Mouse (Mus musculus) intestine, postnatal 0 days (tissue): ENCODE data around the gene Moap1. TPM values are rescaled to one million over a fixed set of nuclear protein-coding genes. Genes with fewer than 3 reads are reported as not detected.
A peak's percentile ranks its signal among the peaks of the same experiment; 100 is the strongest.

Source experiments
- ATAC-seq: fragments of 200-750 bp; cut with Nextera tagmentation; 2 replicates; pipeline ENCODE4 v1.8.0; 2017; ENCODE audit warnings: mild to moderate bottlenecking, moderate TSS enrichment, moderate library complexity
- H3K27ac ChIP-seq: fragments of 300-500 bp; sonication (generic); 2 replicates; pipeline ENCODE4 v1.5.1; 2014; ENCODE audit warnings: mild to moderate bottlenecking, low read depth, low read length, moderate library complexity
- H3K27me3 ChIP-seq: fragments of 300-500 bp; sonication (generic); replicated peaks from 2 replicates; pipeline ENCODE4 v1.6.1; 2014; ENCODE audit warnings: low read length, mixed read lengths; ENCODE audit not compliant: control insufficient read depth, insufficient read depth
- H3K36me3 ChIP-seq: fragments of 300-500 bp; sonication (generic); 2 replicates; pipeline ENCODE4 v1.6.1; 2014; ENCODE audit warnings: mild to moderate bottlenecking, moderate library complexity; ENCODE audit not compliant: control insufficient read depth, insufficient read depth
- H3K4me1 ChIP-seq: fragments of 300-500 bp; sonication (generic); replicated peaks from 2 replicates; pipeline ENCODE4 v1.6.1; 2014; ENCODE audit warnings: antibody characterized with exemption, low read length, mixed read lengths; ENCODE audit not compliant: control insufficient read depth, insufficient read depth
- H3K4me2 ChIP-seq: fragments of 300-500 bp; sonication (generic); replicated peaks from 2 replicates; pipeline ENCODE4 v1.6.1; 2014; ENCODE audit warnings: low read depth, mild to moderate bottlenecking, moderate library complexity
- H3K4me3 ChIP-seq: fragments of 300-500 bp; sonication (generic); 2 replicates; pipeline ENCODE4 v1.5.1; 2014; ENCODE audit warnings: low read depth, low read length
- H3K9ac ChIP-seq: fragments of 300-500 bp; sonication (generic); 2 replicates; pipeline ENCODE4 v1.6.1; 2014; ENCODE audit warnings: mild to moderate bottlenecking, low read depth, low read length
- H3K9me3 ChIP-seq: fragments of 300-500 bp; sonication (generic); 2 replicates; pipeline ENCODE4 v1.6.1; 2016; ENCODE audit warnings: mixed run types; ENCODE audit not compliant: control insufficient read depth
- CTCF ChIP-seq: sonication (generic); IDR thresholded peaks from 2 replicates; pipeline ENCODE4 v1.5.1; 2016; ENCODE audit warnings: low read depth, mild to moderate bottlenecking, control low read depth, antibody characterized with exemption, moderate library complexity
- WGBS: fragments of 180-500 bp; shearing (Covaris S2); extraction: QIAGEN DNeasy Blood & Tissue Kit; methylation state at CpG from one replicate; pipeline ENCODE4 v1.1.7; 2014; 5-methylcytosine and 5-hydroxymethylcytosine counted together
- polyA plus RNA-seq: library from polyadenylated mRNA; unstranded; fragments of >200 nt; fragmentation: Nextera tagmentation; extraction: Ambion mirVana; gene quantifications from 2 replicates; pipeline ENCODE4 v1.2.1, GENCODE M21; 2015

Moap1 gene
- polyA plus RNA-seq, 1 experiment from 2014 or later, result 12.2 TPM

GRCm38 (mm10) chr12:102709896-102710295, 33.6 kb downstream of the Moap1 start:
- no peak overlapping the region for H3K9ac ChIP-seq
- H3K27me3 ChIP-seq, result no peaks in the 10 kb centered on the region
- H3K27ac ChIP-seq, result no peak overlapping the region
- no peak overlapping the region for H3K4me3 ChIP-seq
- H3K36me3 ChIP-seq, result no peaks in the 10 kb centered on the region
- H3K4me1 ChIP-seq, result peaks cover 11% of the 10 kb centered on the region
- WGBS, result 79% methylated on average over 5 of the region's 5 CpGs
- H3K9me3 ChIP-seq, result no peaks in the 10 kb centered on the region
- no peak for ATAC-seq
- TF ChIP-seq CTCF, result no peak
- no peak overlapping the region for H3K4me2 ChIP-seq

- ATAC-seq, result peak; percentile 64
- peak overlapping the region; percentile 86 for H3K27ac ChIP-seq
- no peak overlapping the region for H3K9ac ChIP-seq
- TF ChIP-seq CTCF, result peak; percentile 71
- H3K4me2 ChIP-seq, result peak overlapping the region; percentile 3
- no peak overlapping the region for H3K4me3 ChIP-seq
- H3K36me3 ChIP-seq, result no peaks in the 10 kb centered on the region
- H3K9me3 ChIP-seq, result no peaks in the 10 kb centered on the region
- H3K27me3 ChIP-seq, result no peaks in the 10 kb centered on the region
- WGBS, result 42% methylated on average over 11 of the region's 11 CpGs
- peaks cover 11% of the 10 kb centered on the region for H3K4me1 ChIP-seq
Observed at GRCm38 (mm10) chr12:102708220-102708619, 35.2 kb downstream of the Moap1 start.

GRCm38 (mm10) chr12:102706833-102707463, 36.5 kb downstream of the Moap1 start:
- WGBS, result 63% methylated on average over 10 of the region's 10 CpGs
- no peaks in the 10 kb centered on the region for H3K27me3 ChIP-seq
- no peak overlapping the region for H3K4me3 ChIP-seq
- H3K4me2 ChIP-seq, result no peak overlapping the region
- no peaks in the 10 kb centered on the region for H3K9me3 ChIP-seq
- H3K4me1 ChIP-seq, result peaks cover 14% of the 10 kb centered on the region
- no peak overlapping the region for H3K9ac ChIP-seq
- H3K27ac ChIP-seq, result peak overlapping the region; percentile 86
- TF ChIP-seq CTCF, result no peak
- no peak for ATAC-seq
- H3K36me3 ChIP-seq, result no peaks in the 10 kb centered on the region

GRCm38 (mm10) chr12:102705906-102706640, 37.4 kb downstream of the Moap1 start:
- H3K4me2 ChIP-seq, result no peak overlapping the region; the same call in 1 of the 2 replicates
- H3K36me3 ChIP-seq, result no peaks in the 10 kb centered on the region
- no peak overlapping the region for H3K4me3 ChIP-seq
- no peak overlapping the region for H3K9ac ChIP-seq
- peak overlapping the region; percentile 86; the same call in 1 of the 2 replicates for H3K27ac ChIP-seq
- no peak for ATAC-seq
- WGBS, result 75% methylated on average over 6 of the region's 6 CpGs
- no peaks in the 10 kb centered on the region for H3K9me3 ChIP-seq
- no peak for TF ChIP-seq CTCF
- peaks cover 17% of the 10 kb centered on the region for H3K4me1 ChIP-seq
- H3K27me3 ChIP-seq, result no peaks in the 10 kb centered on the region

- no peaks in the 10 kb centered on the region for H3K27me3 ChIP-seq
- TF ChIP-seq CTCF, result peak; percentile 93
- no peaks in the 10 kb centered on the region for H3K9me3 ChIP-seq
- ATAC-seq, result peak; percentile 73
- H3K4me2 ChIP-seq, result peak overlapping the region; percentile 93
- H3K9ac ChIP-seq, result peak overlapping the region; percentile 87
- H3K4me1 ChIP-seq, result peaks cover 17% of the 10 kb centered on the region
- H3K36me3 ChIP-seq, result no peaks in the 10 kb centered on the region
- H3K4me3 ChIP-seq, result peak overlapping the region; percentile 82
- peak overlapping the region; percentile 97 for H3K27ac ChIP-seq
- 3% methylated on average over 45 of the region's 45 CpGs for WGBS
Observed at GRCm38 (mm10) chr12:102705216-102705871, 38.1 kb downstream of the Moap1 start.
